Mouse (Mus musculus): ENCODE results near the gene 1700029I15Rik. TPM values are rescaled to one million over a fixed set of nuclear protein-coding genes. Genes with fewer than 3 reads are reported as not detected.

1700029I15Rik gene
- 1.2 and 1.7 TPM in 2 replicates for polyA plus RNA-seq (2016; fragmentation: Nextera tagmentation; extraction: Ambion mirVana)

DNA sequence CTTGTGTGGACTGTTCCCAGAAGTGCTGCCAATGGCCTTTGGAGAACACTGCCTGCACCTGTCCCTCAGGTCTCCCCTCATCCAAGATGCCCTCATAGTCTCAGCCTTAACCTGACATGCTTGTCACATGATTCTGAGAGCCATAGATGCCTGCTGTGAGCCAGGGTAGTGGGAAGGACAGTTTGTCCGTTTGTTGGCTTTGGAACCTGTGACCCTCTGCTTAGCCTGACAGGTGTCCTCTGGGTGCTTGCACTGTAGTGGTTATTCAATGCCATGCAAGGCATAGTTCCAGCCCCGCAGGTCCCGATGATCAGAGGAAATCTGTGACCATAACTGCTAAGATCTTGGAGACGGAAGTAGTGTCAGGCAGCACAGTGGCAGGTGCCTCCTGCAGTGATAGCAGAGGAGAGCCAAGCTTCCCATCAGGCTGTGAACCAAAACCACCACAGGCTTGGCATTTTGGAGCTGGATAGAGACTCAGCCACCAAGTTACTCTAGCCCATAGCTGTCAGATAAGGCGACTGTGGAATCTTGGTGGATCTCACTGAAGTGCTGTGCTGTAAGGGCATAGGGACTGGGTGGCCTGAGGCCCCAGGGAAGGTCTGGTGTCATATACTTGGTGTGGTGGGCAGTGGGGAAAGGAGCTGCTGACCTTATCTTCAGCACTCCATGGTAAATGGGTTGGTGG lies at the start of gene 1700029I15Rik:
TSS of gene 1700029I15Rik (plus strand) at position 638 of the 688 bp plus-strand sequence.
- H3K4me3 ChIP-seq: no peak within 1 kb of the TSS
- no peak within 1 kb of the TSS for H3K27ac ChIP-seq (ENCODE audit: poor library complexity, severe bottlenecking)
- peaks cover 61% of the 10 kb centered on the region for H3K36me3 ChIP-seq
- peaks cover 6% of the 10 kb centered on the region for H3K27me3 ChIP-seq (replicated peaks)
- WGBS: 86% methylated on average over 5 of the region's 5 CpGs
- H3K9me3 ChIP-seq (replicated peaks): no peaks in the 10 kb centered on the region
- no peak within 1 kb of the TSS for H3K4me2 ChIP-seq
- no peaks in the 10 kb centered on the region for H3K4me1 ChIP-seq (replicated peaks)
- no peak for ATAC-seq (ENCODE audit: insufficient number of reproducible peaks, low FRiP score)
- H3K9ac ChIP-seq: no peak within 1 kb of the TSS

DNA sequence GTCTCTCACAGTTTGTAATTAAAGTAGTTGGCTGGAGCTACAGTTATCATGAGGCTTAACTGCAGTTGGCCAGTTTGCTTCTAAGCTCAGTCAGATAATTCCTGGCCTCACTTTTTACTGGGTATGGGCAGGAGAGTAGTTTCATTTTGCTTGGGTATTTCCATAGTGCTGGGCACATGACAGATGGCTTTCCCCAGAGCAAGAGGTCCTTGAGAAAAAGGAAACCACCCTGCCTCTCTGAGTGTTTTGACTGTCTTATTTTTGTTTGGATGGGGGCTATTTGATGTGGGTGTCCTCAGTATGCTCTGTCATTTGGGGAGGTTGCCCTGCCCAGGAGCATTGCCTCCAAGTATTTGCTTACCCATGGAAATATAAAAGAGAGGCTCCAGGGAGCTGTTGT lies 39.9 kb upstream of the 1700029I15Rik start:
- peaks cover 44% of the 10 kb centered on the region for H3K36me3 ChIP-seq
- no peak overlapping the region for H3K4me3 ChIP-seq
- no peak for ATAC-seq (ENCODE audit: insufficient number of reproducible peaks, low FRiP score)
- no peak overlapping the region for H3K4me2 ChIP-seq
- H3K4me1 ChIP-seq (replicated peaks): no peaks in the 10 kb centered on the region
- H3K27ac ChIP-seq (ENCODE audit: poor library complexity, severe bottlenecking): no peak overlapping the region
- no peaks in the 10 kb centered on the region for H3K9me3 ChIP-seq (replicated peaks)
- H3K9ac ChIP-seq: no peak overlapping the region
- H3K27me3 ChIP-seq (replicated peaks): no peaks in the 10 kb centered on the region

DNA sequence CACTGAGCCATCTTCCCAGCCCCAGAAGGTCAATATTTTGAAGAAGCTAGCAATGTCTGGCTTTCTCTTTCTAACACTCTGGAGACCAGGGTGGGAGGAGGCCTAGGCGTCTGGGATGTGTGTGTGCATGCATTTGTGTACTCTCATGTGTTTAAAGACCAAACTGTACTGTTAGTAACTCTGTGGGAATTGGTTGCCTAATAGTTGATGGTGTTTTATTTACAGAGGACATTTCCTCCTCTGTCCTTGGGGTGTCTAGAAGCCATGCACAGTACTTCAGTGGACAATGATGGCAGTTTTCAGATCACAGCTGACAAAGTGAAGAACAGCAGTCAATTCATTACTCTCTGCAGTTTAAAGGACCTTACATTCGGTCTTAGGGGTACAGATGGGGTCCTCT lies 35.1 kb upstream of the 1700029I15Rik start:
- no peaks in the 10 kb centered on the region for H3K27me3 ChIP-seq (replicated peaks)
- H3K4me2 ChIP-seq: no peak overlapping the region
- no peak overlapping the region for H3K4me3 ChIP-seq
- WGBS: 79% methylated on average over 2 of the region's 2 CpGs
- peaks cover 58% of the 10 kb centered on the region for H3K36me3 ChIP-seq
- H3K27ac ChIP-seq (ENCODE audit: poor library complexity, severe bottlenecking): no peak overlapping the region
- no peak for ATAC-seq (ENCODE audit: insufficient number of reproducible peaks, low FRiP score)
- H3K9me3 ChIP-seq (replicated peaks): no peaks in the 10 kb centered on the region
- no peak overlapping the region for H3K9ac ChIP-seq
- H3K4me1 ChIP-seq (replicated peaks): peaks cover 15% of the 10 kb centered on the region; the same call in 1 of the 2 replicates

DNA sequence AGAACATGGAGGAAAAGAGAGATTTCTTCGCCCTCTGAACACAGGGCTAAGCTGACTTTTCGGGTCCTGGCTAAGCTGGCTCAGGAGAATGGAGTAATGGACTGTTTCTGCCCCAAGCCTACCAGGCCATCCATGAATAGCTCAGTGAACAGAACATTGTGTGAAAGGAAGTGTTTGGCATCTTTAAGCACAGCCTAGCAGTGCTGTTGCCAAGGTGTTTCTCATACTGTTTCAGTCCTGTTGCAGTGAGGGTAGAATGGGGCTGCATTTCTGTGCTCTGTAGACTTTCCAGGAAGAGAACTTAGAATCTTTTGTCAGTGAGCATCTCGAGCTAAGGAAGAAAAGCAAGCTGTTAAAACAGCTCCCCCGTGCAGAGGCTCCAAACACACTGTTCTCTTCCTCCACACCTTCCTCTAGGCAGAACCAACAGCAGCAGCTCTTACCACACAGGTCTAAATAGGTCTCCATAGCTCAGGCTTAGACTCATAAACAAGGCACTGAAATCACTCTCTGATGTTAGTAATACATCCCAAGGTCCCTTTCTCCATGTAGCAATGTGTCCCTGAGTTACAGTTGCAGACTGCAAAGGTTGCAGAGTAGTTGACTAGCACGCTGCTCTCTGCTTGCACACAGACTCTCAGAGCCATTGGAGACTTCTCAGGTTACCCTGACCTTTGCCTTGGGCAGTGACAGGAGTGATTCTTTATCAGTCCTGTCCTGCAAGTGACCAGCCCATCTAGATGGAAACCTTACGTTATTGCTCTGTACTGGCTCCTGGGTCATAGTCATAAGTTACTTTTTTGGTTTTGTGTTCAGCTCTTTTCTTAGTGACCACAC lies 32.5 kb upstream of the 1700029I15Rik start:
- H3K9me3 ChIP-seq (replicated peaks): no peaks in the 10 kb centered on the region
- no peak for ATAC-seq (ENCODE audit: insufficient number of reproducible peaks, low FRiP score)
- no peak overlapping the region for H3K4me3 ChIP-seq
- no peak overlapping the region for H3K9ac ChIP-seq
- no peak overlapping the region for H3K27ac ChIP-seq (ENCODE audit: poor library complexity, severe bottlenecking)
- H3K4me1 ChIP-seq (replicated peaks): peaks cover 15% of the 10 kb centered on the region; the same call in 1 of the 2 replicates
- no peak overlapping the region for H3K4me2 ChIP-seq
- peaks cover 62% of the 10 kb centered on the region for H3K36me3 ChIP-seq
- 66% methylated on average over 6 of the region's 6 CpGs for WGBS
- H3K27me3 ChIP-seq (replicated peaks): no peaks in the 10 kb centered on the region

DNA sequence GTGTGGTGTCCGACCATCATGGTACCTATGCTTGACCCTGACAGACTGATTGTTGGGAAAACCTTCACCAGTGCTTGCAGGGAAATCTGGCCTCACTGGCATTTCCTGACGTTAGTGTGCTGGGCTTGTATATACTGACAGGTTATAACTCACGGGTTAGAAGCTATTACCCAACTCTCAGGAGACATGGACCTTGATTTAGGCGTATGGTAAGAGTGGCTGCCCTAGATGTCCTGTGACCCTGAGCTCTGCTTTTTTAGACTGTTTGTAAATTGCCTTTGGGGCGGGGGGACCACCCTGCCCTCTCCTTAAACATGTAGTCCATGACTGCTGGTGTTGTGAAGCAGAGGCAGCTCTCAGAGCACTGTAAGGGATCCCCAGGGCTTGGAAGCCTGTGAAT lies 31.7 kb upstream of the 1700029I15Rik start:
- H3K36me3 ChIP-seq: peaks cover 56% of the 10 kb centered on the region
- 72% methylated on average over 5 of the region's 5 CpGs for WGBS

DNA sequence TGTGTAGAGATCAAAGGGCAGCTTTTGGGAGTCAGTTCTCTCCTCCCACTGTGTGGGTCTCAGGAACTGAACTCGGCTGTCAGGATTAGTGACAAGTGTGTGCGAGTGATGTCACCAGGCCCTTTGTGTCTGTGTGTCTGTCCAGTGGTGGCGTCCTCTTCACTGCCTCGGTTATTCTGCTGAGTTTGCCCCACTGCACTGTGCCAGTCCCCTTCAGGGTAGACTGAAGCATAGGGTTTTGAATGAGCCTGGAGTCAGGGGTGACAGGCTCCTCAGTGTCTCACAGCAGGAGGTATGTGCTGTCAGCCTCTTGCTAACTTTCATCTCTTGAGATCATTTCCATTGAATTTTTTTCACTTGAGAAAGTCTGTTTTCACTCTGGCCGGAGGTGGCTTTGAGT lies 28.9 kb upstream of the 1700029I15Rik start:
- Histone ChIP-seq H3K4me2 (no peak overlapping the region), H3K36me3 (peaks cover 61% of the 10 kb centered on the region)
- WGBS: 71% methylated on average over 5 of the region's 5 CpGs

More for the DNA sequence above, 31.7 kb upstream of the 1700029I15Rik start:
- Histone ChIP-seq H3K9me3 (replicated peaks) (no peaks in the 10 kb centered on the region), H3K4me2 (no peak overlapping the region), H3K4me3 (no peak overlapping the region), H3K27ac (ENCODE audit: poor library complexity, severe bottlenecking) (no peak overlapping the region), H3K9ac (no peak overlapping the region), H3K4me1 (replicated peaks) (peaks cover 15% of the 10 kb centered on the region; the same call in 1 of the 2 replicates), H3K27me3 (replicated peaks) (no peaks in the 10 kb centered on the region)
- ATAC-seq (ENCODE audit: insufficient number of reproducible peaks, low FRiP score): no peak

DNA sequence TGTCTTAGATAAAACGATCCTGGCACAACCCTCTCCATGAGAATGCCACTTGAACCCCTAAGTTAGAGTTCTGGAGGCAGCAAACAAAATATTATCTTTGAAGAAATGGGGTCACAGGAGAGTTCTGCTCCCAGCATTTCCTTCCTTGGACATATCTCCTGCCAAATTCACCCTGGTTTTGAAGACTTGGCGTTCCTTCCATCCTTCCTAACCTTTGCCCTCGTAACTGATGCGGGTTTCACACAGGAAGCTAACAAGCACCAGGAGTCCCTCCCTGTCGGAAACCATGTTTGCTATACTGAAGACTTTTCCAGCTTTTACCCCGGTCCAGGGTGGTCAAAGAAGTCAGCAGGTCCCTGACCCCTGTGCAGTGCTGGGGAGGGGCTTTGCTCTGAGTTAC lies 28.1 kb upstream of the 1700029I15Rik start:
- WGBS: 67% methylated on average over 6 of the region's 6 CpGs
- H3K36me3 ChIP-seq: peaks cover 68% of the 10 kb centered on the region
- no peak overlapping the region for H3K9ac ChIP-seq

More for the DNA sequence above, 28.9 kb upstream of the 1700029I15Rik start:
- ATAC-seq (ENCODE audit: insufficient number of reproducible peaks, low FRiP score): no peak
- H3K27me3 ChIP-seq (replicated peaks): no peaks in the 10 kb centered on the region
- no peaks in the 10 kb centered on the region for H3K9me3 ChIP-seq (replicated peaks)
- H3K9ac ChIP-seq: no peak overlapping the region
- peaks cover 15% of the 10 kb centered on the region; the same call in 1 of the 2 replicates for H3K4me1 ChIP-seq (replicated peaks)
- H3K27ac ChIP-seq (ENCODE audit: poor library complexity, severe bottlenecking): no peak overlapping the region
- H3K4me3 ChIP-seq: no peak overlapping the region

DNA sequence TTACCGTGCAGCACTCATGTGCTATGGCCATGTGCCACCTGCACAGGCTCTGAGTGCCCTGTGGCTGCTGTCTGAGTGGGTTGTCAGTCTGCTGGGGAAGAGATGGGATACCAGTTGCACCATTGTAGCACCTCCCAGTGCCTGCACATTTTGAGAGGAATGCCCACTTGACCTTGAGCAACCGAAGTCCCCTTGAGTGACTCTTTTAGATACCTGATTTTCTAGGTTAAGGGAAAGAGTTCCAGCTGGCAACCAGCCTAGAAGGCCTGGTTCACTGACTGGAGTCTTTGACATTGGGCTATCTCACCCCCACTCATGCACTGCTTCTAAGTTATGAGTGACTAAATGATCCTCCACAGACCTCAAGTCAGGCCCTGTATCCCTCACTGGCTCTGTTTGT lies 23.0 kb upstream of the 1700029I15Rik start:
- Histone ChIP-seq H3K27me3 (replicated peaks) (no peaks in the 10 kb centered on the region), H3K9ac (no peak overlapping the region), H3K4me3 (no peak overlapping the region), H3K4me1 (replicated peaks) (peaks cover 9% of the 10 kb centered on the region; the same call in 1 of the 2 replicates), H3K4me2 (no peak overlapping the region), H3K36me3 (peaks cover 69% of the 10 kb centered on the region), H3K9me3 (replicated peaks) (no peaks in the 10 kb centered on the region), H3K27ac (ENCODE audit: poor library complexity, severe bottlenecking) (no peak overlapping the region)
- no peak for ATAC-seq (ENCODE audit: insufficient number of reproducible peaks, low FRiP score)
- 60% methylated on average over 2 of the region's 2 CpGs for WGBS

More for the DNA sequence above, 28.1 kb upstream of the 1700029I15Rik start:
- no peaks in the 10 kb centered on the region for H3K27me3 ChIP-seq (replicated peaks)
- no peaks in the 10 kb centered on the region for H3K9me3 ChIP-seq (replicated peaks)
- peaks cover 14% of the 10 kb centered on the region for H3K4me1 ChIP-seq (replicated peaks)
- H3K27ac ChIP-seq (ENCODE audit: poor library complexity, severe bottlenecking): no peak overlapping the region
- ATAC-seq (ENCODE audit: insufficient number of reproducible peaks, low FRiP score): no peak
- H3K4me3 ChIP-seq: no peak overlapping the region
- H3K4me2 ChIP-seq: no peak overlapping the region

DNA sequence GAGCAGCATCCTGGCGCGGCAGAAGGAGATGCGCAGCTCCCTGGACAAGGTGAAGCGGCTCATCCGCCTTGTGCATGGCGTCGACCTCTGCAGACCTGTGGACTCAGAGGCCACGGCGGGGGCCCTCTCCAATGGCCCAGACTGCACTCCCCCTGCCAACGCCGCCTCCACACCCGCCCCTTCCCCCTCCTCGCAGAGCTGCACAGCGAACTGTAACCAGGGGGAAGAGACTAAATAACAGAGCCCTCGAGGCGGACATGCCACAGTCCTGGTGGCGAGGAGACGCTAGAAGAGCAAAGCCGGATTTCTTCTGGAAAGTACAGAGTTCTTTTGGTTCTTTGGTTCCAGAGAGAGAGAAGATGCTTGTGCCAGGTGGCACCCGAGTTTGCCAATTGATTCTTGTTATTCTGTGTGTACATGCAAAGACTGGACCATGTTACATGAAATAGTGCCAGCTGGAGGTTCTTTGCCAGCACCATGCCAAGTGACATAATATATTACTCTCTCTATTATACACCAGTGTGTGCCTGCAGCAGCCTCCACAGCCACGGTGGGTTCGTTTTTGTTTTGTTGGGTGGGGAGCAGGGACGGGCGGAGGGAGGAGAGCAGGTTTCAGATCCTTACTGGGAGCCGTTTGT lies 22.0 kb upstream of the 1700029I15Rik start:
- peaks cover 9% of the 10 kb centered on the region; the same call in 1 of the 2 replicates for H3K4me1 ChIP-seq (replicated peaks)
- no peaks in the 10 kb centered on the region for H3K9me3 ChIP-seq (replicated peaks)
- no peak overlapping the region for H3K4me3 ChIP-seq
- 80% methylated on average over 25 of the region's 25 CpGs for WGBS
- H3K36me3 ChIP-seq: peaks cover 69% of the 10 kb centered on the region
- H3K9ac ChIP-seq: no peak overlapping the region
- ATAC-seq (ENCODE audit: insufficient number of reproducible peaks, low FRiP score): no peak
- H3K27me3 ChIP-seq (replicated peaks): no peaks in the 10 kb centered on the region
- no peak overlapping the region for H3K4me2 ChIP-seq
- no peak overlapping the region for H3K27ac ChIP-seq (ENCODE audit: poor library complexity, severe bottlenecking)

DNA sequence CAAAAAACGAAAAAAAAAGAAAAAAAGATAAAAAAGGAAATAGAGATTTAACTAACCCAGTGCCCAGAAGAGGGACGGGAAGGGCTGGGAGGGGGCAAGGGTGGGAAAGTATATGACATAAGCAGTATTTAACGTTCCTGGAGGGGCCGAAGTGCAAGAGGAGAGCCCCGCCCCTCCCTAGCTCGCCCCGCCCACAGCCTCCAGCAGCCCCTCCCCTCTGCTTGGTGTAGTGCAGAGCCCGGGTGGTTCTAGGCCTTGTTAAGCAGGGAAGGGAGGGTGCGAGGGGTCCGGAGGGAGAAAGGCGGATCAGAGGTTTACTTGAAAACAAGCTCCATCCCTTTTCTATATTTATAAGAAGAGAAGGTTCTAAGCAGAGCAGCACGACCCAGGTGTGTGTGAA lies 21.4 kb upstream of the 1700029I15Rik start:
- Histone ChIP-seq H3K36me3 (peaks cover 65% of the 10 kb centered on the region), H3K9ac (no peak overlapping the region), H3K4me3 (no peak overlapping the region), H3K4me1 (replicated peaks) (peaks cover 9% of the 10 kb centered on the region; the same call in 1 of the 2 replicates), H3K27ac (ENCODE audit: poor library complexity, severe bottlenecking) (no peak overlapping the region), H3K9me3 (replicated peaks) (no peaks in the 10 kb centered on the region), H3K4me2 (no peak overlapping the region), H3K27me3 (replicated peaks) (no peaks in the 10 kb centered on the region)
- no peak for ATAC-seq (ENCODE audit: insufficient number of reproducible peaks, low FRiP score)
- WGBS: 40% methylated on average over 12 of the region's 12 CpGs

DNA sequence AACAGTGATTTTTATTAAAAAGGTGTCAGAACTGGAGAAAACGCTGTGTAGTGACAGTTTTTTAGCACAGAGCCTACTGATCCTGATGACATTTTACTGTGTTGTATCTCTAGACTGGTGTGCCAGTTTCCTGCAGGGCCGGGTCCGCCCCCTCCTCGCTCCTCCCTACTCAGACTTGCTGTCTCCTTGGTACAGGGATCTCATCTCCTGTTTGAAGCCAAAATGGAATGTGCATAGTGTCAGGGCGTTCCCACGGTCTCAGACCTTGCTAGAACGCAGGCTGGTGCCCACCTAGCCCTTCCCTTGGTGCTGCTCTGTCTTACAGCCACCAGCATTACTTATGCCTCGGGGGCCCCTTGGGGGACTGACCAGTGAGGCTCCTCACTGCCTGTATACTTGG lies 20.5 kb upstream of the 1700029I15Rik start:
- peaks cover 59% of the 10 kb centered on the region for H3K36me3 ChIP-seq
- no peak for ATAC-seq (ENCODE audit: insufficient number of reproducible peaks, low FRiP score)
- H3K9me3 ChIP-seq (replicated peaks): no peaks in the 10 kb centered on the region
- no peak overlapping the region for H3K4me3 ChIP-seq
- no peak overlapping the region for H3K27ac ChIP-seq (ENCODE audit: poor library complexity, severe bottlenecking)
- H3K9ac ChIP-seq: no peak overlapping the region
- no peak overlapping the region for H3K4me2 ChIP-seq
- WGBS: 69% methylated on average over 8 of the region's 8 CpGs
- H3K27me3 ChIP-seq (replicated peaks): 0 out of 2 replicates have a peak, but pooled peaks cover 1% of the 10 kb centered on the region
- peaks cover 9% of the 10 kb centered on the region; the same call in 1 of the 2 replicates for H3K4me1 ChIP-seq (replicated peaks)
